Mouse (Mus musculus) kidney, embryonic 15.5 days (tissue): ENCODE data around the gene Galnt9. TPM values are rescaled to one million over a fixed set of nuclear protein-coding genes. Genes with fewer than 3 reads are reported as not detected.

ENCODE experiments used
- ATAC-seq: fragments of 200-750 bp; cut with Nextera tagmentation; replicated peaks from 2 replicates; pipeline ENCODE4 v1.8.0; 2017; ENCODE audit warnings: moderate TSS enrichment; ENCODE audit not compliant: low FRiP score
- H3K27ac ChIP-seq: fragments of 300-500 bp; sonication (generic); 2 replicates; pipeline ENCODE4 v1.5.1; 2015; ENCODE audit warnings: mild to moderate bottlenecking, inconsistent platforms
- H3K27me3 ChIP-seq: fragments of 300-500 bp; sonication (generic); 2 replicates; pipeline ENCODE4 v1.6.1; 2015; ENCODE audit warnings: inconsistent platforms
- H3K36me3 ChIP-seq: fragments of 300-500 bp; sonication (generic); 2 replicates; pipeline ENCODE4 v1.6.1; 2015; ENCODE audit warnings: inconsistent platforms
- H3K4me1 ChIP-seq: fragments of 300-500 bp; sonication (generic); 2 replicates; pipeline ENCODE4 v1.6.1; 2015; ENCODE audit warnings: inconsistent platforms
- H3K4me2 ChIP-seq: fragments of 300-500 bp; sonication (generic); 2 replicates; pipeline ENCODE4 v1.6.1; 2015; ENCODE audit warnings: moderate library complexity, mild to moderate bottlenecking, inconsistent platforms
- H3K4me3 ChIP-seq: fragments of 300-500 bp; sonication (generic); replicated peaks from 2 replicates; pipeline ENCODE4 v1.5.1; 2015; ENCODE audit warnings: mild to moderate bottlenecking, inconsistent platforms
- H3K9ac ChIP-seq: fragments of 300-500 bp; sonication (generic); 2 replicates; pipeline ENCODE4 v1.6.1; 2015; ENCODE audit warnings: mild to moderate bottlenecking, inconsistent platforms
- H3K9me3 ChIP-seq: fragments of 300-500 bp; sonication (generic); replicated peaks from 2 replicates; pipeline ENCODE4 v1.6.1; 2016; ENCODE audit warnings: inconsistent platforms
- WGBS: fragments of 180-500 bp; shearing (Covaris S2); methylation state at CpG from one replicate; pipeline ENCODE4 v1.1.7; 2015; ENCODE audit warnings: mixed read lengths; 5-methylcytosine and 5-hydroxymethylcytosine counted together
- polyA plus RNA-seq: library from polyadenylated mRNA; unstranded; fragments of >200 nt; fragmentation: Nextera tagmentation; extraction: Ambion mirVana; gene quantifications from 2 replicates; pipeline ENCODE4 v1.2.1, GENCODE M21; 2015

Gene Galnt9
- polyA plus RNA-seq, 1 experiment from 2014 or later: 0.51 TPM

- no peak overlapping the region for H3K4me3 ChIP-seq
- H3K4me2 ChIP-seq: no peak overlapping the region
- H3K27me3 ChIP-seq: 0 out of 2 replicates have a peak, but pooled peaks cover 9% of the 10 kb centered on the region
- ATAC-seq: no peak
- no peak overlapping the region for H3K9ac ChIP-seq
- H3K4me1 ChIP-seq: no peaks in the 10 kb centered on the region
- 75% methylated on average over 4 of the region's 4 CpGs for WGBS
- H3K27ac ChIP-seq: no peak overlapping the region
- H3K36me3 ChIP-seq: no peaks in the 10 kb centered on the region
- no peaks in the 10 kb centered on the region for H3K9me3 ChIP-seq
These were observed 30.4 kb upstream of the Galnt9 start for GRCm38 (mm10) chr5:110513791-110514190.

GRCm38 (mm10) chr5:110514694-110515093 lies 29.5 kb upstream of the Galnt9 start:
- Histone ChIP-seq H3K36me3 (no peaks in the 10 kb centered on the region), H3K27me3 (0 out of 2 replicates have a peak, but pooled peaks cover 9% of the 10 kb centered on the region), H3K4me3 (no peak overlapping the region), H3K4me1 (no peaks in the 10 kb centered on the region), H3K9ac (no peak overlapping the region), H3K27ac (no peak overlapping the region), H3K9me3 (no peaks in the 10 kb centered on the region), H3K4me2 (no peak overlapping the region)
- ATAC-seq: no peak
- 77% methylated on average over 3 of the region's 3 CpGs for WGBS

- Histone ChIP-seq H3K4me3 (no peak overlapping the region), H3K4me1 (no peaks in the 10 kb centered on the region), H3K9me3 (no peaks in the 10 kb centered on the region), H3K4me2 (no peak overlapping the region), H3K36me3 (no peaks in the 10 kb centered on the region), H3K27me3 (0 out of 2 replicates have a peak, but pooled peaks cover 9% of the 10 kb centered on the region), H3K9ac (no peak overlapping the region), H3K27ac (no peak overlapping the region)
- ATAC-seq: no peak
- WGBS: 63% methylated on average over 4 of the region's 4 CpGs
These were observed 27.8 kb upstream of the Galnt9 start for GRCm38 (mm10) chr5:110516390-110516789.

- Histone ChIP-seq H3K27me3 (0 out of 2 replicates have a peak, but pooled peaks cover 16% of the 10 kb centered on the region), H3K4me3 (no peak overlapping the region), H3K4me1 (no peaks in the 10 kb centered on the region), H3K4me2 (0 out of 2 replicates have a peak overlapping the region, but pooled peaks have one; percentile 21), H3K9ac (no peak overlapping the region), H3K27ac (no peak overlapping the region), H3K9me3 (no peaks in the 10 kb centered on the region), H3K36me3 (no peaks in the 10 kb centered on the region)
- WGBS: 40% methylated on average over 14 of the region's 14 CpGs
- ATAC-seq: no peak
These were observed 25.9 kb upstream of the Galnt9 start for GRCm38 (mm10) chr5:110518086-110518783.

GRCm38 (mm10) chr5:110520974-110521373 lies 23.2 kb upstream of the Galnt9 start:
- Histone ChIP-seq H3K27me3 (0 out of 2 replicates have a peak, but pooled peaks cover 16% of the 10 kb centered on the region), H3K4me3 (no peak overlapping the region), H3K4me2 (no peak overlapping the region), H3K9ac (no peak overlapping the region), H3K9me3 (no peaks in the 10 kb centered on the region), H3K27ac (no peak overlapping the region), H3K4me1 (no peaks in the 10 kb centered on the region), H3K36me3 (no peaks in the 10 kb centered on the region)
- 92% methylated on average over 4 of the region's 4 CpGs for whole genome bisulfite sequencing
- ATAC-seq: no peak

GRCm38 (mm10) chr5:110521822-110522221 lies 22.3 kb upstream of the Galnt9 start:
- Histone ChIP-seq H3K27me3 (0 out of 2 replicates have a peak, but pooled peaks cover 16% of the 10 kb centered on the region), H3K4me3 (no peak overlapping the region), H3K9me3 (no peaks in the 10 kb centered on the region), H3K4me1 (no peaks in the 10 kb centered on the region), H3K36me3 (no peaks in the 10 kb centered on the region), H3K27ac (no peak overlapping the region), H3K9ac (no peak overlapping the region), H3K4me2 (no peak overlapping the region)
- no peak for ATAC-seq
- 69% methylated on average over 7 of the region's 7 CpGs for WGBS

GRCm38 (mm10) chr5:110523296-110523695 lies 20.9 kb upstream of the Galnt9 start:
- WGBS: 49% methylated on average over 4 of the region's 4 CpGs

GRCm38 (mm10) chr5:110525701-110526100 lies 18.5 kb upstream of the Galnt9 start:
- no peaks in the 10 kb centered on the region for H3K9me3 ChIP-seq
- 70% methylated on average over 6 of the region's 6 CpGs for WGBS
- 0 out of 2 replicates have a peak, but pooled peaks cover 7% of the 10 kb centered on the region for H3K27me3 ChIP-seq
- no peaks in the 10 kb centered on the region for H3K36me3 ChIP-seq
- no peak overlapping the region for H3K27ac ChIP-seq
- ATAC-seq: no peak
- no peak overlapping the region for H3K4me2 ChIP-seq
- no peak overlapping the region for H3K4me3 ChIP-seq
- H3K9ac ChIP-seq: no peak overlapping the region
- H3K4me1 ChIP-seq: no peaks in the 10 kb centered on the region

More at GRCm38 (mm10) chr5:110523296-110523695, 20.9 kb upstream of the Galnt9 start:
- Histone ChIP-seq H3K9ac (no peak overlapping the region), H3K4me2 (no peak overlapping the region), H3K27ac (no peak overlapping the region), H3K4me1 (no peaks in the 10 kb centered on the region), H3K9me3 (no peaks in the 10 kb centered on the region), H3K4me3 (no peak overlapping the region), H3K36me3 (no peaks in the 10 kb centered on the region), H3K27me3 (0 out of 2 replicates have a peak, but pooled peaks cover 11% of the 10 kb centered on the region)
- ATAC-seq: no peak

- Histone ChIP-seq H3K4me1 (no peaks in the 10 kb centered on the region), H3K27ac (no peak overlapping the region), H3K9me3 (no peaks in the 10 kb centered on the region), H3K27me3 (0 out of 2 replicates have a peak, but pooled peaks cover 7% of the 10 kb centered on the region), H3K9ac (no peak overlapping the region), H3K4me3 (no peak overlapping the region), H3K36me3 (no peaks in the 10 kb centered on the region), H3K4me2 (no peak overlapping the region)
- WGBS: 87% methylated on average over 4 of the region's 4 CpGs
- ATAC-seq: no peak
These were observed 17.6 kb upstream of the Galnt9 start for GRCm38 (mm10) chr5:110526556-110526955.

- Histone ChIP-seq H3K9ac (no peak overlapping the region), H3K9me3 (no peaks in the 10 kb centered on the region), H3K27me3 (no peaks in the 10 kb centered on the region), H3K4me2 (no peak overlapping the region), H3K36me3 (no peaks in the 10 kb centered on the region), H3K4me3 (no peak overlapping the region), H3K27ac (no peak overlapping the region), H3K4me1 (no peaks in the 10 kb centered on the region)
- 60% methylated on average over 4 of the region's 4 CpGs for WGBS
- no peak for ATAC-seq
These were observed 13.1 kb upstream of the Galnt9 start for GRCm38 (mm10) chr5:110531091-110531490.

- H3K9ac ChIP-seq: no peak overlapping the region
- 74% methylated on average over 1 of the region's 1 CpGs for WGBS
- ATAC-seq: no peak
- H3K27me3 ChIP-seq: 0 out of 2 replicates have a peak, but pooled peaks cover 3% of the 10 kb centered on the region
- H3K27ac ChIP-seq: no peak overlapping the region
- no peak overlapping the region for H3K4me3 ChIP-seq
- H3K9me3 ChIP-seq: no peaks in the 10 kb centered on the region
- no peaks in the 10 kb centered on the region for H3K36me3 ChIP-seq
- no peak overlapping the region for H3K4me2 ChIP-seq
- H3K4me1 ChIP-seq: no peaks in the 10 kb centered on the region
These were observed 9.8 kb upstream of the Galnt9 start for GRCm38 (mm10) chr5:110534402-110534801.

- no peak for ATAC-seq
- Histone ChIP-seq H3K4me2 (no peak overlapping the region), H3K4me3 (no peak overlapping the region), H3K9ac (no peak overlapping the region), H3K27ac (no peak overlapping the region), H3K9me3 (no peaks in the 10 kb centered on the region), H3K27me3 (peaks cover 14% of the 10 kb centered on the region; the same call in 1 of the 2 replicates), H3K36me3 (no peaks in the 10 kb centered on the region), H3K4me1 (no peaks in the 10 kb centered on the region)
- 65% methylated on average over 8 of the region's 8 CpGs for WGBS
These were observed 8.2 kb upstream of the Galnt9 start for GRCm38 (mm10) chr5:110535964-110536363.
